Mouse (Mus musculus) CH12.LX (cell line): Measurements from ENCODE around the gene Rpl7l1.

Source experiments
- CHD2 ChIP-seq: IDR thresholded peaks from 2 replicates; pipeline ENCODE4 v1.6.1; 2011; ENCODE audit warnings: low read length, improper control_type of control experiment
- CTCF ChIP-seq, 2 experiments: IDR thresholded peaks in 1 of 2; conservative IDR thresholded peaks in 1 of 2; 2 replicates each; pipeline ENCODE4 v1.5.1; 2011 to 2012; ENCODE audit warnings: low read depth in 2 of 2, low read length in 2 of 2, improper control_type of control experiment in 1 of 2, inconsistent platforms in 1 of 2, mild to moderate bottlenecking in 1 of 2, moderate library complexity in 1 of 2
- E2F4 ChIP-seq: IDR thresholded peaks from 2 replicates; pipeline ENCODE4 v1.6.1; 2011; ENCODE audit warnings: low read depth, low read length, improper control_type of control experiment; ENCODE audit not compliant: insufficient replicate concordance
- GABPA ChIP-seq: IDR thresholded peaks from 2 replicates; pipeline ENCODE4 v1.6.1; 2012; ENCODE audit warnings: low read depth, low read length, improper control_type of control experiment, inconsistent platforms; ENCODE audit not compliant: insufficient replicate concordance
- KAT2A ChIP-seq: IDR thresholded peaks from 2 replicates; pipeline ENCODE4 v1.6.1; 2012; ENCODE audit warnings: low read length, improper control_type of control experiment, inconsistent platforms; ENCODE audit not compliant: insufficient replicate concordance
- POLR2A ChIP-seq: IDR thresholded peaks from 2 replicates; pipeline ENCODE4 v1.6.1; 2011; ENCODE audit warnings: low read depth, mild to moderate bottlenecking, improper control_type of control experiment, low read length
- RAD21 ChIP-seq: IDR thresholded peaks from 2 replicates; pipeline ENCODE4 v1.6.1; 2011; ENCODE audit warnings: low read depth, mild to moderate bottlenecking, low read length, improper control_type of control experiment, moderate library complexity
- SIN3A ChIP-seq: IDR thresholded peaks from 2 replicates; pipeline ENCODE4 v1.6.1; 2012; ENCODE audit warnings: low read length, improper control_type of control experiment, inconsistent platforms

DNA sequence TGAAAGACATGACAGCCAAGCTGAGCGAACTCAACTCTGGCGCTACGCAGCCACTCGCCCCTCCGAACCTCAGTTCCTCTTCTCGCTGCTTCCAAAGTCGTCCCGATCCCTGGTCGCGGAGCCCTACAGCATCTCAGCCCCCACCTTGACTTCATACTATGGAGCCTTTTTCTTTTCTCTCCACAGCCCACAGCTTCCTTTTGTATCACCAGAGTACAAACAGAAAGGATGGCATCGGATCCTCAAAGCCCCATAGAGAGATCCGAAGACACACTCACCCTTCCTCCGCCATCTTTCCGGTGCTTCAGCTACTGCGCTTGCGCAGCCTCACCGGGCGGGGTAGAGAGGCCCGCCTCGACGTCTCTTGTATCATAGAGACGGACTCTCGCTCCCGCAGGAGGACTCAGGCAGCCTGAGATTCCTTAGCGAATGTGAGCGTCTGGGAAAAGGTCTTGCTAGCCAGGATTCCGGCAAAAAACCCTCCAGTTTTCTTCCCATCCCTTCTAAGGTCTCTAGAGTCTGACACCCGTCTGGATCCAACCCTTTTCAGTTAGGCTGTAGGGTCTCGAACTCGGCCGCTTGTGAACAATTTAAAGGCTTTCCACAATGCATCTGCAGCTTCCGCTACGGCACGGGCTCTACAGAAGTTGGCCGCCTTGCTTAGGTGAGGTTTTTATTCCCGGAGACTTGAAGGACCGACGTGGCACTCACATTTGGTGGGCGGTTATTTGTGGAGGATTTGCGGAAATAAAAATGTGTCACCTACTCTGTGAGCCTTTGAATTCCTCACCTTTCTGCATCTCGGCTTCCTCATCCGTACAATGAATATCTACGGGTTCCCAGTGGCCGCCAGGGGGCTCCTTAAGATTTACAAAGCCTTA is at the start of gene Rpl7l1:
- TF ChIP-seq CTCF (conservative IDR thresholded peaks at IDR 0.05 in 1 of 2, IDR thresholded peaks at IDR 0.05 in 1 of 2; ENCODE audit: low read depth in 2 of 2, low read length in 2 of 2) (peak; percentile 68 to 91), CHD2 (peak; percentile 40; the same call in 1 of the 2 replicates), E2F4 (peak; percentile 61; the same call in 1 of the 2 replicates), SIN3A (peak; percentile 94), POLR2A (peak; percentile 98), KAT2A (peak; percentile 68; the same call in 1 of the 2 replicates), RAD21 (peak; percentile 80), GABPA (peak; percentile 63)
